Mouse (Mus musculus) retina, adult 2 months (tissue): ENCODE measurements around the gene Kctd8.

ENCODE experiments used
- DNase-seq: peaks from one replicate; pipeline ENCODE4 v3.0.0-alpha.2; 2012; ENCODE audit warnings: low read depth, low spot score

Kctd8 gene

GRCm38 (mm10) chr5:69159897-69160509 is 181.5 kb downstream of the Kctd8 start:
- DNase-seq = no peak

- DNase-seq = no peak
These were observed 185.0 kb downstream of the Kctd8 start for GRCm38 (mm10) chr5:69156489-69156888.

- no peak for DNase-seq
These were observed 195.7 kb downstream of the Kctd8 start for GRCm38 (mm10) chr5:69145827-69146226.

GRCm38 (mm10) chr5:69141082-69141481 is 200.4 kb downstream of the Kctd8 start:
- no peak for DNase-seq

GRCm38 (mm10) chr5:69108718-69109117 is 232.8 kb downstream of the Kctd8 start:
- DNase-seq = no peak

GRCm38 (mm10) chr5:69088912-69089311 is 252.6 kb downstream of the Kctd8 start:
- DNase-seq = no peak
